Mouse (Mus musculus) frontal cortex, postnatal 14 days (tissue): ENCODE measurements around the gene Rbl1.
"Not testable (repeated sequence)": the region's sequence is repeated elsewhere in the genome, so short reads cannot be mapped to it uniquely, and the experiment has no call there.

Experiments
- DNase-seq, 2 experiments: peaks; one replicate each; pipeline ENCODE4 v3.0.0; 2022; ENCODE audit warnings: low spot score in 2 of 2

Rbl1 gene

GRCm38 (mm10) chr2:157170626-157171025, 33.7 kb downstream of the Rbl1 start:
- DNase-seq: no peak

GRCm38 (mm10) chr2:157170166-157170565, 34.2 kb downstream of the Rbl1 start:
- DNase-seq: no peak

GRCm38 (mm10) chr2:157166371-157167080, 37.8 kb downstream of the Rbl1 start:
- no peak for DNase-seq

GRCm38 (mm10) chr2:157165312-157166224, 38.8 kb downstream of the Rbl1 start:
- DNase-seq: not testable (repeated sequence)

- no peak for DNase-seq
Measured at GRCm38 (mm10) chr2:157164101-157164500, 40.2 kb downstream of the Rbl1 start.

GRCm38 (mm10) chr2:157156079-157156478, 48.3 kb downstream of the Rbl1 start:
- no peak for DNase-seq

GRCm38 (mm10) chr2:157153235-157153634, 51.1 kb downstream of the Rbl1 start:
- no peak for DNase-seq

GRCm38 (mm10) chr2:157148417-157148816, 55.9 kb downstream of the Rbl1 start:
- DNase-seq: no peak

- no peak for DNase-seq
Measured at GRCm38 (mm10) chr2:157147397-157148020, 56.8 kb downstream of the Rbl1 start.

GRCm38 (mm10) chr2:157145173-157145572, 59.2 kb downstream of the Rbl1 start:
- no peak for DNase-seq

GRCm38 (mm10) chr2:157144132-157144531, 60.2 kb downstream of the Rbl1 start:
- no peak for DNase-seq

- DNase-seq: no peak
Measured at GRCm38 (mm10) chr2:157141962-157142361, 62.4 kb downstream of the Rbl1 start.

GRCm38 (mm10) chr2:157139251-157139802, 65.0 kb downstream of the Rbl1 start:
- DNase-seq: no peak

GRCm38 (mm10) chr2:157138808-157139207, 65.5 kb downstream of the Rbl1 start:
- DNase-seq: no peak

GRCm38 (mm10) chr2:157137959-157138731, 66.2 kb downstream of the Rbl1 start:
- no peak for DNase-seq

- no peak for DNase-seq
Measured at GRCm38 (mm10) chr2:157136646-157137045, 67.7 kb downstream of the Rbl1 start.

- no peak for DNase-seq
Measured at GRCm38 (mm10) chr2:157136176-157136575, 68.2 kb downstream of the Rbl1 start.

- no peak for DNase-seq
Measured at GRCm38 (mm10) chr2:157135529-157136120, 68.7 kb downstream of the Rbl1 start.

- DNase-seq: peak; percentile 75 to 76
Measured at GRCm38 (mm10) chr2:157135014-157135413, 69.3 kb downstream of the Rbl1 start, which contains the start of gene Samhd1. Samhd1 (minus strand) TSS chr2:157135265.

- DNase-seq: peak in 1 of 2 experiments; percentile 6
Measured at GRCm38 (mm10) chr2:157134479-157134931, 69.8 kb downstream of the Rbl1 start.
